Mouse (Mus musculus): ENCODE results near the gene Sash1.

- TF ChIP-seq CTCF (IDR thresholded peaks at IDR 0.05; ENCODE audit: borderline replicate concordance, control insufficient read depth, extremely low read depth, insufficient read depth, low read length, poor library complexity) = no peak
- TF ChIP-seq POLR2A (IDR thresholded peaks at IDR 0.05; ENCODE audit: control insufficient read depth, extremely low read depth, insufficient read depth, low read length, poor library complexity) = no peak
Measured at GRCm38 (mm10) chr10:8778845-8779244, 107.0 kb downstream of the Sash1 start.
